Mouse (Mus musculus) heart, postnatal 0 days (tissue): ENCODE results near the gene Lrrc63.

Experiments
- CTCF ChIP-seq: IDR thresholded peaks from 2 replicates; pipeline ENCODE4 v1.5.1; 2016; ENCODE audit warnings: antibody characterized with exemption, control low read depth, low read depth
- EP300 ChIP-seq: IDR thresholded peaks from 2 replicates; pipeline ENCODE4 v1.6.1; 2016; ENCODE audit warnings: antibody characterized with exemption, low read depth

DNA sequence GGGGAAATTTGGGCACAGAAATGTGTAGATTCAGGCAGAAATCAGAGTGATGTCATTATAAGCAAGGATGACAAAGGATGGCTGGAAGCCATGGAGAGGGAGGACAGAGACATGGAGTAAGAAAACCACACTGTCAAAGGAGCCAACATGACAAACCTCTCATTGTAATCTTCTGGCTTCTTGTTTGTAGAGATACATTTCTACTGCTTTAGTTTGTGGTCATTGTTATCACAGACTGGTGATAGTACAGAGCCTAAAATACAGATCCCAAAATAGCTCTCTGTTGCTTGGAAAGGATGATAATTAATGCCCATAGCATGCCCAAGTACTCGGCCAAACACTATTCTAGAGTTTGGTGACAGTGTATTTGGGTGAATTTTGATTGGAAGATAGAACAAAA lies 39.9 kb upstream of the Lrrc63 start:
- TF ChIP-seq EP300: no peak
- no peak for TF ChIP-seq CTCF
